Mouse (Mus musculus): ENCODE results near the gene Map2k4.

DNA sequence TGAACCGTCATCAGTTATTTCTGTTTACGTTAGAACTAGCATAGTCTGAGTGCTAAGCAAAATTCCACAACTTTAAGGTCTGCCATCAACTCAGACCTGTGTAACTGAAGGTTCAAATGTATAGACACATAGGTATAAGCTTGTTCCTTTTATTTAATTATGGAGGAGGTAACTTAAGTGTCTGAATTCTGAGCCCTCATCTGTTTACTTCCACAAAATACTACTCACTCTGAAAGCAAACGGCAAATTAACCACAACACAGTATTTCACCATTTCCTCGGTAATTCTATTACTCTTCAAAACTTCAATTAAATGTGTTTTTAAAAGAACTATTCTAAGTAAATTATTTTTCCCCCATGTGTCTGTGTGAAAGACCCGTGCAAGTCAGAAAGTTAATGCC lies 10.3 kb downstream of the Map2k4 start:
- TF ChIP-seq GATA1 (IDR thresholded peaks at IDR 0.05; ENCODE audit: borderline replicate concordance, low read length): no peak
- no peak for TF ChIP-seq FLI1 (IDR thresholded peaks at IDR 0.05; ENCODE audit: low read length)

Data from megakaryocyte, embryonic 14.5 days (primary cell).